Mouse (Mus musculus) liver, adult 2 months (tissue): Measurements from ENCODE around the gene Chkb.

Experiments
- CTCF ChIP-seq: fragments of 200-500 bp; IDR thresholded peaks from 2 replicates; pipeline ENCODE4 v1.5.1; 2011; ENCODE audit warnings: low read depth, low read length, control low read depth
- POLR2A ChIP-seq: fragments of 200-500 bp; IDR thresholded peaks from 2 replicates; pipeline ENCODE4 v1.6.1; 2011; ENCODE audit warnings: low read length, control low read depth; ENCODE audit not compliant: insufficient read depth; ENCODE audit errors: extremely low read depth

- no peak for TF ChIP-seq CTCF
- no peak for TF ChIP-seq POLR2A
Measured at GRCm38 (mm10) chr15:89458942-89459341, 29.2 kb upstream of the Chkb start.
